Mouse (Mus musculus): ENCODE results near the gene Selenon. TPM values are rescaled to one million over a fixed set of nuclear protein-coding genes. Genes with fewer than 3 reads are reported as not detected.

Gene Selenon
- polyA plus RNA-seq, 1 experiment from 2014 or later = 6.8 TPM

DNA sequence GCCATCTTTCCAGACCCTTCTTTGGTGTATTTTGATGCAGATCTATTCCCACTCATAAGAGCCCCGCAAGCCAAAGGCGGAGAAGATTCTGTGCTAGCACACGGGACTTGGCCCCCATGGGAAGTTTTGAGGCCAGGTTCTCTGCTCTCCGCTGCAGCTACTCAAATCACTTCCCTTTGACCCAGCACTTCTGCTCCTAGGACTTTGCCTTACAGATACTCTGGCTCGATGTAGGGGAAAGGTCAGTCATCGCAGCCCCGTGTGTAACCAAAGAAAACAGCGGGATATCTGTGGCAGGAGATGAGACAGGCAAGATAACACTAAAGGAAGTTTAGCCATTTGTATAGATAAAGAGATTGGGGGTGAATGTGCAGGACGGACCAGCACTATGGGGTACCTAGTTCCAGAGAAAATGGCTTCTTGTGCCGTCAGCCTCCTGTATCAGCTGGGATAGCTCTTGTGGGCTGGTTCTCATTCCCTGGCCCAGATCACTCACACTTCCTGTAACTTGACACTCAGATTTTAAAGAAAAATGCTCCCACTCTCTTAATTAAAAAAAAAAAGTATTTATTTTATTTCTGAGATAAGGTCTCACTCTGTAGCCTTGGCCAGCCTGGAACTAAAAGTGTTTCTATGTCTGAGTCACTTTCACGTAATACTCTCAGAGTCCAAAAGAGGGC, 61.8 kb downstream of the Selenon start:
- peak overlapping the region; percentile 79 for H3K27ac ChIP-seq (ENCODE audit: low read depth, low read length)
- peak; percentile 31; the same call in 1 of the 2 replicates for ATAC-seq
- 45% methylated on average over 11 of the region's 11 CpGs for WGBS

DNA sequence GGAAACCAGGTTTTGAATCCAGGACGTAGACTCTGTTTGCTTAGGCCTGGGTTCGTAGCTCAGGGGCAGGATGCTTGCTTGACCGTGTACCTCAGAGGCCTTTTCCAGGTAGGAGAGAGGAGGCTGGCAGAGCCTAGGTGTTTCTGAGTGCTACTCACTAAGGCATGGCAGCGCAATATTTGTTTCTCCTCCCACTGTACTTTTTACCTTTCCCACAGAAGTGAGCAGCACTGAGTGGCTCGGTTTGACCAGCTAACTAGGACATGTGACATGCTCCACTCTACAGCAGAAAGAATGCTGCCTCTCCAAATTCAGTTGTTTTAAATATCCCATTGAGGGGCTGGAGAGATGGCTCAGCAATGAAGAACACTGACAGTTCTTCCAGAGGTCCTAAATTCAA, 63.8 kb downstream of the Selenon start:
- Histone ChIP-seq H3K27me3 (replicated peaks; ENCODE audit: control insufficient read depth, insufficient read depth, low read length) (no peaks in the 10 kb centered on the region), H3K4me1 (replicated peaks; ENCODE audit: control insufficient read depth, insufficient read depth, low read length) (0 out of 2 replicates have a peak, but pooled peaks cover 6% of the 10 kb centered on the region), H3K36me3 (ENCODE audit: control insufficient read depth, insufficient read depth) (no peaks in the 10 kb centered on the region), H3K4me3 (ENCODE audit: low read depth, low read length) (no peak overlapping the region), H3K9ac (ENCODE audit: low read depth, low read length) (no peak overlapping the region), H3K9me3 (ENCODE audit: control insufficient read depth) (no peaks in the 10 kb centered on the region), H3K27ac (ENCODE audit: low read depth, low read length) (no peak overlapping the region), H3K4me2 (replicated peaks; ENCODE audit: low read depth) (no peak overlapping the region)
- 84% methylated on average over 5 of the region's 5 CpGs for WGBS
- ATAC-seq = no peak
- TF ChIP-seq CTCF (IDR thresholded peaks at IDR 0.05; ENCODE audit: low read depth) = no peak

More for the DNA sequence above, 61.8 kb downstream of the Selenon start:
- H3K27me3 ChIP-seq (replicated peaks; ENCODE audit: control insufficient read depth, insufficient read depth, low read length) = no peaks in the 10 kb centered on the region
- H3K4me3 ChIP-seq (ENCODE audit: low read depth, low read length) = no peak overlapping the region
- no peak for TF ChIP-seq CTCF (IDR thresholded peaks at IDR 0.05; ENCODE audit: low read depth)
- H3K9ac ChIP-seq (ENCODE audit: low read depth, low read length) = no peak overlapping the region
- no peaks in the 10 kb centered on the region for H3K9me3 ChIP-seq (ENCODE audit: control insufficient read depth)
- no peaks in the 10 kb centered on the region for H3K36me3 ChIP-seq (ENCODE audit: control insufficient read depth, insufficient read depth)
- no peak overlapping the region for H3K4me2 ChIP-seq (replicated peaks; ENCODE audit: low read depth)
- H3K4me1 ChIP-seq (replicated peaks; ENCODE audit: control insufficient read depth, insufficient read depth, low read length) = peaks cover 14% of the 10 kb centered on the region; the same call in 1 of the 2 replicates

Small RNA genes lying within 50 kb of the gene (microRNA-seq; reads per million reads assigned to microRNA genes)
- gene Mir6403 = not detected

Other genes starting within 250 kb of the Selenon start
- gene Trim63, start 237.0 kb downstream of the Selenon start, polyA plus RNA-seq (2015; fragmentation: Nextera tagmentation; extraction: Ambion mirVana) = 1.4 and 1.7 TPM in 2 replicates
- 15.4 and 39.1 TPM in 2 replicates for gene Slc30a2, start 209.0 kb downstream of the Selenon start, polyA plus RNA-seq (2015; fragmentation: Nextera tagmentation; extraction: Ambion mirVana)
- 1.0 and 1.2 TPM in 2 replicates for gene Extl1, start 168.3 kb downstream of the Selenon start, polyA plus RNA-seq (2015; fragmentation: Nextera tagmentation; extraction: Ambion mirVana)
- 39.8 and 49.2 TPM in 2 replicates for gene Pafah2, start 155.8 kb downstream of the Selenon start, polyA plus RNA-seq (2015; fragmentation: Nextera tagmentation; extraction: Ambion mirVana)
- gene Stmn1, start 83.8 kb downstream of the Selenon start, polyA plus RNA-seq (2015; fragmentation: Nextera tagmentation; extraction: Ambion mirVana) = 398 and 412 TPM in 2 replicates
- gene Paqr7, start 55.5 kb downstream of the Selenon start, polyA plus RNA-seq (2015; fragmentation: Nextera tagmentation; extraction: Ambion mirVana) = 62.6 and 70.3 TPM in 2 replicates
- gene Aunip, start 41.2 kb downstream of the Selenon start, polyA plus RNA-seq (2015; fragmentation: Nextera tagmentation; extraction: Ambion mirVana) = 3.8 TPM in 2 replicates
- 84.5 and 88.1 TPM in 2 replicates for gene Mtfr1l, start 16.8 kb downstream of the Selenon start, polyA plus RNA-seq (2015; fragmentation: Nextera tagmentation; extraction: Ambion mirVana)
- gene Man1c1, start 152.1 kb upstream of the Selenon start, polyA plus RNA-seq (2015; fragmentation: Nextera tagmentation; extraction: Ambion mirVana) = 1.7 TPM in 2 replicates
- gene Ldlrap1, start 215.9 kb upstream of the Selenon start, polyA plus RNA-seq (2015; fragmentation: Nextera tagmentation; extraction: Ambion mirVana) = 18.0 and 18.1 TPM in 2 replicates

Measured in intestine, postnatal 0 days (tissue).